Mouse (Mus musculus): ENCODE measurements around the gene Iah1.

DNA sequence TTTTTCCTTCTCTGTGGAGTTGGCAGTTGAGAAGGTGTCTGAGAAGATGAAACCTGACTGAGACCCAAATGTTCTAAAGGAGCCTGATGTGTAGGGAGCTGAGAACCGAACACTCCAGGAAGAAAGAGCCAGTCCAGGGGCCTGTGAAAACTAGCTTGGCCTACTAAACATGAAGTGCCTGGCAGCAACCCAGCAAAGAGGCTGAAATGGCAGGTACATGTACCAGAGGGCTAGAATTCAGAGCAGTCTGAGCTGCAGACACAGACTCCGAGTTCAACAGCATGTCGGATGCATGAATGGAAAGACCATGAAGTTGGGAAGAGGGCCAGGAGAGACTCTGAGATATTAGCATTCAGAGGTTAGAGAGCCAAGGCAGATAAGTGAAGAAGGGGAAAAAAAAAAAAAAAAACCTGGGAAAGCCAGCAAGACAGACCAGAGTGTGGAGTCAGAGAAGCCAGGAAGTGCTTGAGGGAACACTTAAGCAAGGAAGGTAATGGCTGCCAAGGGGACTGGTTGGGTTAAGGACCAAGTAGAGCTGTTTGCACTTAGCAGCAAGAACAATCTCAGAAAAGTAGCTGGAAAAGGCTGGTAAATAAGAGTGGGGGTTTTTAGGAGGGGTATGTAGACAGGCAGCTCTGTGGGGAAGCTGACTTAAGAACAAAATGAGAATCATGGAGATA is 27.3 kb upstream of the Iah1 start:
- TF ChIP-seq EP300 (optimal IDR thresholded peaks at IDR 0.05), result no peak
- TF ChIP-seq CTCF (IDR thresholded peaks at IDR 0.05; ENCODE audit: low read depth), result no peak

Data from stomach, postnatal 0 days (tissue).